ENCODE assay signal across 17 mouse cellular contexts in the genomic region with DNA sequence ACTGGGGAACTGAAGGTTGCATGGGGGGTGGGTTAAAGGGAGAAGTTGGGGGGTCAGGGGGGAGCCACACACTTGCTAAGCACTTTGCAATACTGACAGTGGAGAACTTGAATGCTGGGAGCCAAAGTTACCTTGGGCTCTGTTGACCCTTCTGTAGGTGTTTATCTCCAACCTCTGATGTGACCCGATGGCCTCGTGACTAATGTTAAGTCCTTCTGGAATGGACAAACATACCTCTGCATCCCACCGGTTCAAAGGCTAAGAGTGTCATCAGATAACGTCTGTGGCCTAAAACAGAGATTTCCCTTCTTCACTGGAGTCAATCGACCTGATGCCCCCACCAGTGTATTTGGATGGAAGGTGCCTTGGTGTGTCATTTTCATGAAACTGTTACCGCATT.
"Had no signal": no experiment of that assay in that cellular context is flagged by ENCODE, and none has a peak within 500 bp of the region (broad histone marks: within the 10 kb centered on the region; RNA-seq: fewer than 3 reads in every experiment).

No protein-coding gene starts in this region.

- H3K27me3 ChIP-seq: kidney, embryonic 15.5 days had no signal

- H3K27ac ChIP-seq: kidney, embryonic 15.5 days; limb, embryonic 10.5 days; limb, embryonic 13.5 days had no signal

- H3K4me1 ChIP-seq: limb, embryonic 13.5 days had no signal

- H3K36me3 ChIP-seq: kidney, embryonic 15.5 days; limb, embryonic 10.5 days; limb, embryonic 13.5 days had no signal

- DNase-seq: kidney, adult 11 months; kidney, adult 8-10 months; kidney, postnatal 10 days; kidney, postnatal 36 days; layer of hippocampus, adult 9-11 months; lung, embryonic 14.5 days; lung, postnatal 36 days; midbrain, embryonic 14.5 days; retina, postnatal 1 day; thymus, adult 18-20 months; thymus, postnatal 36 days had no signal

- H3K4me2 ChIP-seq: kidney, embryonic 15.5 days; limb, embryonic 13.5 days; lung, embryonic 14.5 days; midbrain, embryonic 11.5 days had no signal

- H3K9me3 ChIP-seq: kidney, embryonic 15.5 days; limb, embryonic 10.5 days; limb, embryonic 13.5 days had no signal

- H3K9ac ChIP-seq: kidney, embryonic 15.5 days; limb, embryonic 13.5 days; lung, embryonic 14.5 days had no signal

- H3K4me3 ChIP-seq: kidney, embryonic 15.5 days; limb, embryonic 10.5 days; limb, embryonic 13.5 days; megakaryocyte, embryonic 14.5 days had no signal

- ATAC-seq: lung, postnatal 0 days had no signal
